Mouse (Mus musculus): ENCODE measurements at regions not wholly inside any gene's neighbourhood (a gene's known extent, or its start where the extent isn't known, plus 50 kb on each side); places are given as distances from the start of the nearest gene placed in this dataset.

GRCm38 (mm10) chr13:82187196-82187595, 404.3 kb downstream of the Cetn3 start:
- DNase-seq (ENCODE audit: low spot score in 2 of 2): no peak

- DNase-seq (ENCODE audit: low spot score in 2 of 2): peak in 1 of 2 experiments; percentile 11
Observed at GRCm38 (mm10) chr13:82200739-82201138, 417.9 kb downstream of the Cetn3 start.

- no peak for DNase-seq (ENCODE audit: low spot score in 2 of 2)
Observed at GRCm38 (mm10) chr13:82225430-82225829, 442.6 kb downstream of the Cetn3 start.

GRCm38 (mm10) chr13:82233901-82234300, 451.0 kb downstream of the Cetn3 start:
- no peak for DNase-seq (ENCODE audit: low spot score in 2 of 2)

GRCm38 (mm10) chr13:82246231-82246630, 463.4 kb downstream of the Cetn3 start:
- DNase-seq (ENCODE audit: low spot score in 2 of 2): no peak

- DNase-seq (ENCODE audit: low spot score in 2 of 2): no peak
Observed at GRCm38 (mm10) chr13:82250361-82250760, 467.5 kb downstream of the Cetn3 start.

- DNase-seq (ENCODE audit: low spot score in 2 of 2): no peak
Observed at GRCm38 (mm10) chr13:82258491-82258935, 475.6 kb downstream of the Cetn3 start.

GRCm38 (mm10) chr13:82264236-82264635, 481.4 kb downstream of the Cetn3 start:
- no peak for DNase-seq (ENCODE audit: low spot score in 2 of 2)

GRCm38 (mm10) chr13:82265170-82265569, 482.3 kb downstream of the Cetn3 start:
- DNase-seq (ENCODE audit: low spot score in 2 of 2): no peak

GRCm38 (mm10) chr13:82265736-82266135, 482.9 kb downstream of the Cetn3 start:
- DNase-seq (ENCODE audit: low spot score in 2 of 2): no peak

GRCm38 (mm10) chr13:82274733-82275132, 491.9 kb downstream of the Cetn3 start:
- DNase-seq (ENCODE audit: low spot score in 2 of 2): no peak

- peak in 1 of 2 experiments; percentile 14 for DNase-seq (ENCODE audit: low spot score in 2 of 2)
Observed at GRCm38 (mm10) chr13:82276001-82276400, 493.1 kb downstream of the Cetn3 start.

- DNase-seq (ENCODE audit: low spot score in 2 of 2): no peak
Observed at GRCm38 (mm10) chr13:82280744-82281143, 497.9 kb downstream of the Cetn3 start.

- DNase-seq (ENCODE audit: low spot score in 2 of 2): no peak
Observed at GRCm38 (mm10) chr13:82295834-82296233, 513.0 kb downstream of the Cetn3 start.

- DNase-seq (ENCODE audit: low spot score in 2 of 2): no peak
Observed at GRCm38 (mm10) chr13:82304227-82304626, 521.4 kb downstream of the Cetn3 start.

- no peak for DNase-seq (ENCODE audit: low spot score in 2 of 2)
Observed at GRCm38 (mm10) chr13:82305076-82305475, 522.2 kb downstream of the Cetn3 start.

- DNase-seq (ENCODE audit: low spot score in 2 of 2): peak; percentile 6 to 80
Observed at GRCm38 (mm10) chr13:82308336-82308735, 525.5 kb downstream of the Cetn3 start.

- DNase-seq (ENCODE audit: low spot score in 2 of 2): peak in 1 of 2 experiments; percentile 82
Observed at GRCm38 (mm10) chr13:82316573-82317202, 533.8 kb downstream of the Cetn3 start.

GRCm38 (mm10) chr13:82317203-82317580, 534.3 kb downstream of the Cetn3 start:
- DNase-seq (ENCODE audit: low spot score in 2 of 2): peak in 1 of 2 experiments; percentile 49

- DNase-seq (ENCODE audit: low spot score in 2 of 2): no peak
Observed at GRCm38 (mm10) chr13:82318395-82318794, 535.5 kb downstream of the Cetn3 start.

GRCm38 (mm10) chr13:82354355-82354754, 571.5 kb downstream of the Cetn3 start:
- no peak for DNase-seq (ENCODE audit: low spot score in 2 of 2)

GRCm38 (mm10) chr13:82355296-82355695, 572.4 kb downstream of the Cetn3 start:
- DNase-seq (ENCODE audit: low spot score in 2 of 2): no peak

- DNase-seq (ENCODE audit: low spot score in 2 of 2): no peak
Observed at GRCm38 (mm10) chr13:82359442-82359841, 576.6 kb downstream of the Cetn3 start.

- no peak for DNase-seq (ENCODE audit: low spot score in 2 of 2)
Observed at GRCm38 (mm10) chr13:82360711-82361110, 577.8 kb downstream of the Cetn3 start.
